Mouse (Mus musculus) CD4-positive, CD25-positive, alpha-beta regulatory T cell, adult 2 months (primary cell): ENCODE results near the gene Shisal2b.

ENCODE experiments used
- DNase-seq: peaks from one replicate; pipeline ENCODE4 v3.0.0-alpha.2; 2012; ENCODE audit warnings: low read depth, low spot score

Shisal2b gene

DNA sequence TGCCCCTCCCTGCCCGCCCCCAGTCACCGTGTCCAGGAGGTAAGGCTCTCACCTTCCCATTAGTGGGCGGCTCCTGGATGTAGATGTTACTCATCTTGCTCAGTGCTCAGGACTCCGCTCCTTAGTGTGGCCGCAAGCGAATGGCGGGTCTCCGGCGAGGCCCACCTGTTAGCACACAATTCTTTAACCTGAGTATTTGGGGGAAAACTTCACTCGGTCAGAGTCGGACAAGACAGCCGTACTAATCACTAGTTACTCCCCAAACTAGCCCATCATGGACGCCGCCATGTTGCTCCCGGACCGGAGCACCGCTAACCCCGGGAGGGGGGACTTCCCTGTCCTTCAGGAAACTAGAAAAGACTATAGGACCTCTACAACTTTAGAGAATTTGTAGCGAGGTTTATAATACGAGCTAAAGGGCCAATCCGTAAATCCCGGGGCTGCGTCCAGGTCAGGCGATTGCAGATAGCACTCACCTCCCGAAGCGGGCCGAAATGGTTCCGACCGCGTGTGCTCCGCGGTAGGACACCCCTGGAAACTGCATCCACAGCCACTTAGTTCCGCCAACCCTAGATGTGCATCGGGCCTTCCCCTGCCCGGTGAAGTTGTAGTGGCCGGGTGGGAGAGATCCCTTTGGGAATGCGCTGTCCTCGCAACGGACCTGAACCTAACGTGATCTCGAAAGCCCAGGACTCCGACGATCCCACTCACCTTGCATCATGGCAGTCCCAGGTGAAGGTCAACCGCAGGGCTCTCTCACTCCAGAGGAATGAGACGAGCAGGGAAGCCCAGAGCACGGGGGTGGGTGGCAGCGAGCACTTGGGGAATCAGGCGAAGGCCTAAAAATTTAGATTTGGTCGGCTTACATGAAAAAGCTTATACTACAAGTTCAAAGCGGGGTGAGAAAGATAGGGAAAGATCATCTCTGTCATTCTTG is 46.8 kb downstream of the Shisal2b start, which contains the start of gene Cwc27:
Cwc27 (minus strand) TSS at position 508 of the 937 bp plus-strand sequence.
- DNase-seq = peak; percentile 93

DNA sequence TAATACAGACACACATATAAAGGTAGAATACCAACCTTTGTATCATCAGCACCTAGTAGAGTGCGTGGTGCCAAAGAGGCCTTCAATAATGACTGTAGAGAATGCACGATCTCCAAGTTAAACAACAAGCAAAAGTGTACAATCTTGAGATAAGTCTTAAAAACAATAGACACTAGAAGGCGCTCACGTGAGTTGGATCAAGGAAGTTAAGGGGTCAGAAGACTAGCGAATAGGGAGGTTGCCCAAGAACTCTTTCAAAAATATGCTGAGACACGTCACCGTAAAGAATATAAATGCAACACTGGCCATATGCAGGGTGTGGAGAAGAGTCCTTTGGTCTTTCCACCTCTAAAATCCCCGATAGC is 47.4 kb downstream of the Shisal2b start:
- no peak for DNase-seq

DNA sequence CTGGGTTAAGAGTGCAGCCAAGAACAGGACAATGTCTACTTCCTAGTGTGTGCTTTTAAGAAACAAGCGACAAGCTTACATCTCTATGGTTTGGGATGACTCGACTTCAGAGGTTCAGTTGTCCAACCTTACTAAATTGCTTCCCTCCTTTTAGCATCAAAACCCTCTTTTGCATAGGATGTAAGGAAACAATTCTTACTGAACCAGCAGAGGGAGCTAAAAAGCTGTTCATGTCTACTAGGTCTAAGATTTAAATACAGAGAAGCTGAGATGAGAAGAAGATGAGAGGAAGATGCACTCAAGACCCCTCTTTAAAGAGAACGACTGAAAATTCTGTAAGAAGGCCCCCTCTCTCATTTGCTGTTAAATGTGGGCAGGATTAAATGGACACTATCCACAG is 58.0 kb downstream of the Shisal2b start:
- DNase-seq = peak; percentile 72

DNA sequence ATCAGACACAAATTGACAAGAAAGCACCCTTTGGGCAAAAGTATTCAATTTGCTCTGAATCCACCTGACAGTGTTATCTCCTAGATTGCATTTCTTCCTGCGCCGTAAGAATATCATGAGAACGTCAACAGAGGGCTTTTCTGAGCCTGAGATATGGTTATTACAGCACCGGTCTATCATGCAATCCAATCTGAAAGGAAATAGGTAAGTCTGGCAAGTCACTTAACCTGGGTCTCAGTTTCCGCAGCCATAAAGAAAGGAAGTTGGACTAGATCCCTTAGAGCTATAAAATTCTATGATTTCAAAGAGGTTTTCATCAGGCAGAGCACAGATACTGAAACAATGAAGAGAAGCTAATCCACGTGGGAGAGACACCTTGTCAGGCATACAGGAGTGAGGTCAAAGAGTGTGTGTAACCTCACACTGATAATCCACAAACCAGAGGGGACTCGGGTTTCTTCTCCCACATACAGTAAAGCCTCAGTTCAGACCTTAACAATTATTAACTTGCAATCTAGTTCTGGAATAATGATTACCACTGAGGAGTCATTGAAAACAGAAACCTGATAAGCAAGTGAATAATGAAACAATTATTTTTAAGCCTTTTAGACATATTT is 64.0 kb downstream of the Shisal2b start:
- DNase-seq = no peak

DNA sequence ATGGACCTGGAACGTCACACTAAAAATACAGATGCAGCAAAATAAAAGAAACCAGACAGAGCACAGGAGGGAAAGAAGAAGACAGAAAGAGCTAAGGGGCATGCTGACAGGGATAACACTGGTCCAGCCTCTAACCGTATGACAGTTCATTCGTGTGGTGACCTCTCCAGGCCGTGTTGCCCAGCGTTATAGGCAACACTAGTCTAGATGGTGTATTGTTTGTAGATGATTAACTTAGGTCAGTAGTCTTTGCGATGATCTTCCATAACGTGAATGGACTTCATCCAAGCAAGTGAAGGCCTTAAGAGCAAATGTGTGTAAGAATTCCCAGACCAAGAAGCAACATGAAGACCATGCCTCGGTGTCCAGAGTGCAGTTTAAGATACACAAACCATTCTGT is 64.6 kb downstream of the Shisal2b start:
- no peak for DNase-seq
